Mouse (Mus musculus) T-helper 17 cell (primary cell): Measurements from ENCODE around the gene Car3.
"Not testable (repeated sequence)": the region's sequence is repeated elsewhere in the genome, so short reads cannot be mapped to it uniquely, and the experiment has no call there.

Experiments
- in situ Hi-C, 2 experiments: fragments of 300-600 bp; cut with MboI, MseI; formaldehyde crosslinking; loops; 1 replicate in 1 of 2; 2 replicates in 1 of 2; pipeline ENCODE4 v1.15.1; 2025; ENCODE audit warnings: high pct_unique_total_duplicates in 2 of 2

Car3 gene

DNA sequence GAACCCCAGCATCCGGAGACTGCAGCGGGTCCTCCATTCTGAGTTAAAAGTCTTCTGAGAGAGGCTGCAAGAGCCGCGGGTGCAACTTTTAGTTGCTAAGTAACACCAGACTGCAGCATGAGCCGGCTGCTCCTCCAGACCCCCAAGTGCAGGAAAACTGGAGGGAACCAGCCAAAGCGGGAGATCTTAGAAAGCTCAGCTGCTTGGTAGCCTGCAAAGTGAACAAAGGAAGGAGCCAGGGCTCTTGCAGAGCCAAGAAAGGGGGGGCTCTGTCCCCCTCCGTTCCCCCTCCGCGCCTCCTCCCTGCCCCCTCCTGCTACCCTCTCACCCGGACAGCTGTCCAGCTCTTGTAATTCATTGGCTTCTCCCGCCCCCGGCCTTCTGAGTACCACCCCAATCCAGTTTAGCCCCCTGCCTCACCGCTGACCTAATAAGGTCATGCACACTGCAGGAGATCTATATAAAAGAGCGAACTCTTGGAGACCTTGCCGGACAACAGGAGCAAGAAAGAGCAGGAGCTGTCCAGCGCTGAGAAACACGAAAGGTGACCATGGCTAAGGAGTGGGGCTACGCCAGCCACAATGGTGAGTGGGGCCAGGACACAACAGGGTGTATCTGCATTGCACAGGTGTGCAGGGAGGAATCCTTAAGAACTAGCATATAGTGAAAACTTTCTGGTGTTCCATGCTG is at the start of gene Car3:
Car3 (plus strand) TSS at position 491 of the 690 bp plus-strand sequence.
- in situ Hi-C loops, result loop anchor here in 1 of 2 experiments (5.0 kb wide), 1 partner anchor 329 kb away; no protein-coding TSS in a partner anchor

DNA sequence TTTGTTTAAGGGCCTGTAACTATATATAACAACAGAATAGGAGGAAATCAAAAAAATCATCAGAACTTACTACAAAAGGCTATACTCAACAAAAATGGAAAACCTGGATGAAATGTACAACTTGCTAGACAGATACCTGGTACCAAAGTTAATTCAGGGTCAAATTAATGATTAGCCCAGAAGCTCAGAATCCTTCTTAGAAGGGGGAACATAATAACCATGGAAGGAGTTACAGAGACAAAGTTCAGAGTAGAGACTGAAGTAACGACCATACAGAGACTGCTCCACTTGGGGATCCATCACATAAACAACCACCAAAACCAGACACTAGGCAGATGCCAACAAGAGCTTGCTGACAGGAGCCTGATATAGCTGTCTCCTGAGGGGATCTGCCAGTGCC is 47.9 kb upstream of the Car3 start:
- in situ Hi-C loops, result not testable (repeated sequence)

DNA sequence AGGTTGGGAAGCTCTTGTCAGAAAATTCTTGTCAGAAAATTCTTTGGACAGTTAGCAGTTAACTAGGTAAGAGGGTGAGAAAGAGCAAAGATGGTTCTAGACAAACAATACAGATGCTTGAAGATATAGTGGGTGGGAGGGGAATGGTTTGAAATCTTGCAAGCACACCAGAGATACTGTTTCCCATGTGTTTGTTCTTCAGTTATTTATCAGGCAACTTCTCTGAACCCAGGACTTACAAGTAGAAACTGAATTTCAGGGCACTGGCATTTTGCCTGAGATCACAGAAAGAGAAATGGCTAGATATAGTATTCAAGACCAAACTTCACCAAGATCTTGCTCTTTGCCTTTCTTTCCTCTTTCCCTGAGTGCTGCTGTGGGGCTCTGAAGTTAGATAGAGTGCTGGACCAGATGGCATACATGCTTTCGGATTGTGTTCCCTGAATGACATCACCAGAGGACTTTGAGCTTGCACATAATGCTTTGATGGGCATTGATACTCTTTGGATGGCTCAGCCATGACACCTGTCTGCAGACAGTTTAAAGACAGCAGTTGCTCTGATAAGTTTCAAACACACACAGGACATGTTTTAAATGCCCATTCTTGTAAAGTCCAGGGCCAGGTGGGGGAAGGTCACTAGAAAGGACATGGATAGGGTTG is 43.3 kb upstream of the Car3 start:
- in situ Hi-C loops, result no loop called here

DNA sequence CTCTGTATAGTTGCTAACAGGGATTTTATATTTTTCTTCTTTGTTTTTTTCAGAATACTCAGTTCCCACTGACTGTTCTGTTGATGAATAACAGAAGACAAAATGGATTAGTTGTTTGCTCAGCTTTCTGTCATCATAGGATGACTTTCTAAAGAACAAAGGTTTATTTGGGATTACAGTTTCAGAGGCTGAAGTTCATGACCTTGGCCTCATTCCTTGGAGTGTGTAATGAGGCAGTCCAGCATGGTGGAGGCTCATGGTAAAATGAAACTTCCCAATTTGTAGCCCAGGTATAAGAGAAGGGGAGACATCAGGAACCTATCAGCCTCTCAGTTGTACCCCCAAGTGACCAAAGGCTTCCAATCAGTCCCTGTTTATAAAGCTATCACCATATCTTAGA is 34.4 kb upstream of the Car3 start:
- in situ Hi-C loops, result no loop called here

DNA sequence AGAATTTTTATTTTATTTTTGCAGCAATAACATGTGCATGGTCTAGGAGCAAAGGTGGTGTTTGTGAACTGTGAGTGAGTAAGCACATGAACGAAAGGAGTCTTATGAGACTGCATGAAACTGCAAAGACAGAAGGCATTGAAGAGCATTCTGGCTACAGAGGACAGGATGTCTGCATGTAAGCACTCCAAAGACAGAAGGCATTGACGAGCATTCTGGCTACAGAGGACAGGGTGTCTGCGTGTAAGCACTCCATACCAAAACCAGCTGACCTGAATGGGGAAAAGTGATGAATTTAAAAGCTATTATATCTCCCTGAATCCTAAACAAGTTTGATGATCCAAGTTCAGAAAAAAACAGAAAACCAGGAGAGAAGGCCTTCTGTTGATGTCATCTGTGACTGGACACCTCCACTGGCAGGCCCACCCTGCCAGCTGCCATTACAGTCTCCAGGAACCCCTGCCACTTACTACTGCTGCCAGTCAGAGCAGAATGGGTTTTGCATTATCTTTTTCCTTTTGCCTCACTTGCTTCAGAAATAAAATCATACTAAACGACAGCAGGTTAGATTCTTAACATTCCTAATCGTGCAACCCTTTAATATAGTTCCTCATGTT is 32.0 kb upstream of the Car3 start:
- in situ Hi-C loops, result no loop called here

DNA sequence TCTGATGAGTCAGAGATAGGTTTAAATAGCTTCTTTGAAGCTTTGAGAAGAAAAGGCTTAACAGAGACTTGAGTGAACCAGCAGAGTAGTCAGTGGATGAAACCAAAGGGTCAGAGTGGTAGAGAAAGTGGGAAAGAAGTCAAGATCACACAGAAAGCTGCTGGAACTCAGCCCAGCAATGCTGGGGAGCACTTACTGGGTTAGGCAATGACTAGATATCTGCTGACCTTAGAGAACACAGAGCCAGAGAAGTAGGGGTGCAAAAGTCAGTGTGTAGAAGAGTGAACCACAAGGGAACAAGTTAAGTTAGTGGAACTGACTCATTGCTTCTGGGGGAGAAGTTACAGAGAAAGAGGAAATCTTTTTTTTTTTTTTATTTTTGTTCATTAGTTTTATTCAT is 30.5 kb upstream of the Car3 start:
- in situ Hi-C loops, result no loop called here

DNA sequence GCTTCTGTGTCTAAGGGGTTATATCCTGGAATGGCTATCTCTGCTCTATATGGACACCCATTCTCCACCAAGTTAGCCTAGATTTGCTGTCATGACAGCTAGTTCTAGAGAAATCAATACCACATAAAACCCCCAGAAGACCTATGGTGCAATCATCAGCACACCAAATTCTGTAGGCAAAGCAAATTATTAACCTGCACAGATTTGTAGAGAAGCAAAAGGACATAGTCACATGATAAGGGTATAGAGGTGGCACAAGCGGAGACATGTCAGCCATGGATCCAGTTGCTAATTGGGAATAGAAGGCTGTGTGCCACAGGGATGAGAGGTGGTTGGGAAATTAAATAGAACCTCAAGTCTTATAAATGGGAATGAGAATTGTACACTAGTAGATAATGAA is 24.4 kb upstream of the Car3 start:
- in situ Hi-C loops, result no loop called here

DNA sequence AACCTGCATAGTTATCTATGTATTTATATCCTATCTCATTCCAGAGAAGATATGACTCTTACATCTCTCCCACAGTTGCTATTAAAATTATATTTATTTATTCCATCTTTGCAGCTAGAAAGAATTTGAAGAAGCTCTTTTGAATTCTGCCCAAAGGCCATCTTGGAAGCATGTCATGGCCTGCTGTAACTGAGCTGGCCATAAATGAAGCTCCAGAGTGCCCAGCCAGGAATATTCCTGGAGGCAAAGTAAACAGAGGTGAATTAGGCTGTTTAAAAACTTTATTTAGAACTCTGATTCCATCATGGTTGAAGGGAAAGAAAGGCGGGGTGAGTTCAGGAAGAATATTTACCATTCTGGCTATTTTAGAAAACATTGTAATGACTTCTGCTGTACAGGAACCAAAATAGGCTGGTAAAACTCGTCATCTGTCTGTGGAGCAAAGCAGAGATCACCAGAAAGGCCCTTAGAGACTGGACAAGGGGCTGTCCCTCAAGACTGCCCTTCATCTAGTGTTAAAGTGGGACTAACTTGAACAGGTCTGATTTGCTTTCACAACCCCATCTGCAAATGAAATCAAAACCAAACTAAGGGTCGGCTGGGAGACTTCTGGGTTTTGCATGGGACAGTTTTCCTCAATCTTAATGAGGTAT is 23.7 kb upstream of the Car3 start:
- in situ Hi-C loops, result no loop called here

DNA sequence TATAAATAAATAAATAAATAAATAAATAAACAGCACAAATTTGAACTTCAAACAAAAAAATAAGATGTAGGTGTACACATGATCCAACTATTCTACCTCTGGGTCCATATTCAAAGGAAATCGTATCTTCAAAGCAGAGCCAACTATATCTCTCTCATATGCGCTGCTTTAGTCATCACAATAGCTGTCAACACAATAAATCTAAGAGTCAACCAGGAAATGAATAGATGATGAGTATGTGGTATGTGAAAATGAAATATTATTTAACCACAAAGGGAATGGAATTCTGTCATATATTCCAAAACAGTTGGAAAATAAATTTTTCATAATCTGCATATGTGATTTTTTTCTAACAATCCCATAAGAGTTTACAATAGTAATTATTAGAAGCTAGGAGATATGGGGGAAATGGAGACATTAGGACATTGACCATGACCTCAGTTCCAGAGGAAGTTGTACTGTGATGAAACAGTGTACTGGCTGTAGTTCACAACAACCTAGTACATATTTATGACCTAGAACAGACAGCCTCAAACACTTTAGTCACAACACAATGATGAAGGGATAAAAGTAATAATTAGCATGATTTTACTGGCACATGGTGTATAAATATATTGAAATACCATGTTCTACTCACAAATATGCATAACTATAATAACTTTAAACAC is 14.6 kb upstream of the Car3 start:
- in situ Hi-C loops, result no loop called here

DNA sequence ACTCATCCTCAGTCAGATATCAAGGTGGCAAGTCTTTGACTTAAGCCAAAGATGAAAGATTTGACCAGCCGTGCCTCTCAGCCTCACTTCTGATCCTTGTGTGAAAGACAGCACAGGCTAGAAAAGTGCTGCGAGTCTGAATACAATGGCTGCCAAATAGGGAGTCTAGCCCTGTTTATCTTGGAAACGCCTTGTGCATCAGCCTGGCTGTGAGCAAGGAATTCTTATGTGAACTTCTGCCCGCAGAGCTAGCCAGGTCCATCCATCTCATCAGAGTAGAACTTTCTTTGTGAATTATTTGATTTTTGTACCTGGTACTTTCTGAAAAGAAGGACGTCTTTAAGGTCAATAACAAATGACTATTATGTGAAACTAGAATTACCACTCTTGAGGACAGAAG is 9.3 kb upstream of the Car3 start:
- in situ Hi-C loops, result no loop called here

DNA sequence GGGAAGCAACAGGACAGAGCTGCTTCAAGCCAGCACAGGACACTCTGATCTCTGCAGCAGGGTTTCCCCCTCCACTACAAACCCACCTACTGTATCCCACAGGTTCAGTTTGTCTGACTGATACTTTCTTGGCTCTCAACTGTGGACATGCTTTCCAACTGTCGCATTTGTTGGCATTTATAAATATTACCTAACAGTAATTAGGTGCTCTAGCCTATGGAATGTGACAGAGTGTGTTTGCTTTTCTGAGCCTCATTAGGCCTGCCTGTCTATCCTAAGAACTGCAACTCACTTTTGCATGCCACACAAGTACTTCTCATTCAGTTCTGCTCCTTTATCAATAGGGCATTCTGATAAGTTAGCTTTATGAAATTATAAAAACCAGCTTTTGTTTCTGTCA is 8.9 kb upstream of the Car3 start:
- in situ Hi-C loops, result no loop called here

DNA sequence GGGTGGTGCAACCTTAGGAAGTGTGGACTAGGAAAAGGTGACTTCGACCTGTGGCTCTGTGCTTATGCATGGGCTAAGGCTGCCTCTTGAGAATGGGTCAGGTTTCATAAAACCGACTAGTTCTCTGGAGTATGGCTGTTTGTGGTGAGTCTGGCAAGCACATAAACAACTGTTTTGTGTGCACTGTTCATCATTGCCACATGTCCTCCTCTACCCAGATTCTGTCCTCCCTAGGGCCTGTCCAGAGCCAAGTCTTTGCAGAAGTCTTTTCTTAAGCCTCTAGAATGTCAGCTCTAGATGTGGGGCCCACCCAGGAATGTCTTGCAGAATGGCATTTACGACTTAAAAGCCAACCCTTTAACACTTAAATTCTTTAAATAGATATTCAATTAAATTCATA is 5.4 kb upstream of the Car3 start:
- in situ Hi-C loops, result no loop called here

DNA sequence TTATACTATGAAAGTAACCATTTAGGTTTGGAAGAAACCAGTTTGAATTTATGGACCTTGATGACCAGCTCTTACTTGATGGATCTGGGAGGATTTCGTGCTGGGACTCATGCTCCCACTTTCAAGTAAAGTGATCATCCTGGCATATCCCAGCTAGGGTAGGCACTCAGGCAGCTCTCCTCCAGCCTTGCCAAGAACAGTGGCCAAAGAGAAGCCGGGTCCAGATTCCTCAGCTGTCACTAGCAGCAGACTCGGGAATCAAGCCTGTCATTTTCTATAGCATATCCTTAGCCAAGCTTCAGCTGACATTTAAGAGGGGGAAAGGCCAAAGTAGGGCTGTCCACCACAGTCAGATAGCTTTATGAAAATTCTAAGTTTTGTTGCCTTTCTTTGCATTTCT is 3.0 kb upstream of the Car3 start:
- in situ Hi-C loops, result loop anchor here in 1 of 2 experiments (5.0 kb wide), 1 partner anchor 332 kb away; no protein-coding TSS in a partner anchor

DNA sequence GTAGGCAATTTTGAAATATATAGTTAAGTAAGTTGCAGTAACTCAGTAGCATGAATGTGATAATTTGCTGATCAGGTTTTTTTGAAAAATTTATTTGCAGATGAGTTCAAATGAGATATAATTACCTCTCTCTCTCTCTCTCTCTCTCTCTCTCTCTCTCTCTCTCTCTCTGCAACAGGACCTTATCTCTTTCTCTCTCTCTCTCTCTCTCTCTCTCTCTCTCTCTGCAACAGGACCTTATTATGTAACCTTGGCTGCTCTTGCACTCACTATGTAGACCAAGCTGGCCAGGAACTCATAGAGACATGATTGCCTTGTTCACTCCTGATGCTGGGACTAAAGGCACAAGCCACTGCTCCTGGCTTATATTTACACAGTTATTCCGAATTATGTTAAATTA is 2.1 kb upstream of the Car3 start:
- in situ Hi-C loops, result loop anchor here in 1 of 2 experiments (5.0 kb wide), 1 partner anchor 331 kb away; no protein-coding TSS in a partner anchor

DNA sequence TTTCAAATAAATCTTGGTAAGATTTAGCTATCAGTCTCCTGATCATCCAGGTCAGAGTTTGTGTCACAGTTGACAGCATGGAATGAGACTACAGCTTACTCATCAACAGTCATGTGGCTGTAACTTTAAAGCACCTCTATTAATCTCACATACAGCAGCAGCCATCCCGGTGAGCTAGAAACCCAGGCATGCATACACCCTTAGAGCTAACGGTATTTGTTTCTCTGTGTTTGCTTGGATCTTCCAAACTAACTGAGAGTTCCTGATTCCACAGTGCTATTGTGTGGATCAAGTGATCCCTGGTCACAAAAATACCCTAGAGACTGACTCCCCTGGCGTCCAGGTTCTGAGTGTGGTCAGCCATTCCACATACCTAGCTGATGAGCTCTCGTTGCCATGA is 1.5 kb upstream of the Car3 start:
- in situ Hi-C loops, result loop anchor here in 1 of 2 experiments (5.0 kb wide), 1 partner anchor 331 kb away; no protein-coding TSS in a partner anchor

DNA sequence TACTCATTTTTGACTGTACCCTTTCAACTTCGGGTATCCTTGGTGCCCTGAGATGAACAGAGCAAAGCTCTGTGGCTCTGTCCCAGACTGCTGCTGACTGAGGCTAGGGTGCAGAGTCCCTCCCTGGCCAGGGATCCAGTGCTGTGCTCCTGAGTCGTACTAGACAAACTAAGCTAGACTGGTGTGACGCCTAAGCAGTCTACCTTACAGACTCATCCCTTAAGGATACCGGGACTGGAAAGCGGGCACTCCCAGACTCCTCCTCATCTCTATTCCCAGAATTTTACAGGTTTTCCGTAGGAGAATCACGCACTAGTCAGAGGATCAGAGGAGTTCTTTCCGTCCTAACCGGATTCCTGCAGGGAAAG is 674 bp upstream of the Car3 start:
- in situ Hi-C loops, result loop anchor here in 1 of 2 experiments (5.0 kb wide), 1 partner anchor 330 kb away; no protein-coding TSS in a partner anchor

DNA sequence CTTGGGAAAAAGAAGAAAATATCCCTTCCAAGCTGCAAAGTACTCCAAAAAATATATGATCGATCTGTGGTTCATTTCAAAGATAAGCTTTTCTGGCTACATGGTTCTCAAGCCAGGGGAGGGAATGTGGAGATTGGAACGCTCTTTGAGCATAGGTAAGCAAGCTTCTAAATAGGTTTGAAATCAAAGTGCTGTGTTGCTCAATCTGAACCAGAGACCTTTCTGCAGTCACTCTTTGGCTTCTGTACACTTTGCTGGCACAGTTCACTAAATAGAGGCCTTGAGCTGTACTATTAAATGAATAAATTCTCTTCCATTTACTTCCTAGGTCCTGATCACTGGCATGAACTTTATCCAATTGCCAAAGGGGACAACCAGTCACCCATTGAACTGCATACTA is 610 bp downstream of the Car3 start:
- in situ Hi-C loops, result loop anchor here in 1 of 2 experiments (5.0 kb wide), 1 partner anchor 328 kb away; no protein-coding TSS in a partner anchor

DNA sequence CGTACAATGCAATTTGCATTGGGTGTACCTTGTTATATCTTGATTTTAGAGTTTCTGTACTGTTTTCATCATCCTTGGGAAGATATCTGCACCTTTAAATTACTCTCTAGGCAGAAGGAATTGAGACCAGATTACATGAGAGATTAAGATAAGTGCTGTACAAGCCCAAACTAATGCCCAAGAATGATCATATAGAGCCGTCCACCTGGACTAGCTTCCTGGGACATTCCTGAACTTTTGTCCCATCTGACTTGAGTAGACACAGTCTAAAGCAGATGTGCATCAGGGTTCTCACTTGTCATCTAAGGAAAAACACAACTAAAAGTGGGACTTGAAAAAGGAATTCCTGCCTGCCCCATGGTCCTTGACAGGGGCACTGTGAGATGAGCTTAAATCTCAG is 2.6 kb downstream of the Car3 start:
- in situ Hi-C loops, result no loop called here

DNA sequence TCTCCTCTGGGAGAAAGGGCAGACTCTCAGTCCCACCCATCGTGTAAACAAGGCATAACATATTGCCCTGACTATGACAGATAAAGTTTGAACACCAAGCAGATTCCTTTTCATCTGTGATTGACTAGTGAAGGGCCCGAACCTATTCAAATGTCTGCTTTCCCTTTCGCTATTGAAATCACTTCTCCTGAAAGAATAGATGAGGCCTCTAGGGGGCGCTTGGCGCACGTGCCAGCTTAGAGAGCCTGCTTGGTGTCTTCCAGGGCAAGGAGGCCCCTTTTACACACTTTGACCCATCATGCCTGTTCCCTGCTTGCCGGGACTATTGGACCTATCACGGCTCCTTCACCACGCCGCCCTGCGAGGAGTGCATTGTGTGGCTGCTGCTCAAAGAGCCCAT is 6.5 kb downstream of the Car3 start:
- in situ Hi-C loops, result loop anchor here in 1 of 2 experiments (10.0 kb wide), 2 partner anchors 205 to 1325 kb away; no protein-coding TSS in a partner anchor

DNA sequence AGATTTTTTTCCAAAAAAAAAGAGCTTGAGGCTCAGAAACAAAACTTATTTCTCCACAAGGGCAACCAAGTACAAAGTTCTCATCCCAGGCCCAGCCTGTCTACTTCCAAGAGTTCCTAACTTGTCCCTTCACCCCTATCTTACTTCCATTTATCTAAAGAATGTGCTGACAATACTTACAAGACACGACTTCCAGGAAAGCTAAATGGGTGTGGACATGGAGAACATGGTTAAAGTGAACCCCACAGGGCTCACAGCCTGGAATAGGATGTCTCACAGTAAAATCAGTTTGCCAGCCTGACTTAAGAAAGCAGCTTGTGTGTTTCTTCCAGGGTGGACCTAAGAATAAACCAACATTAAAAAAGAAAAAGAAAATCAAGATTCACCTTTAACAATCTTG is 7.2 kb downstream of the Car3 start:
- in situ Hi-C loops, result loop anchor here in 1 of 2 experiments (10.0 kb wide), 2 partner anchors 204 to 1324 kb away; no protein-coding TSS in a partner anchor

DNA sequence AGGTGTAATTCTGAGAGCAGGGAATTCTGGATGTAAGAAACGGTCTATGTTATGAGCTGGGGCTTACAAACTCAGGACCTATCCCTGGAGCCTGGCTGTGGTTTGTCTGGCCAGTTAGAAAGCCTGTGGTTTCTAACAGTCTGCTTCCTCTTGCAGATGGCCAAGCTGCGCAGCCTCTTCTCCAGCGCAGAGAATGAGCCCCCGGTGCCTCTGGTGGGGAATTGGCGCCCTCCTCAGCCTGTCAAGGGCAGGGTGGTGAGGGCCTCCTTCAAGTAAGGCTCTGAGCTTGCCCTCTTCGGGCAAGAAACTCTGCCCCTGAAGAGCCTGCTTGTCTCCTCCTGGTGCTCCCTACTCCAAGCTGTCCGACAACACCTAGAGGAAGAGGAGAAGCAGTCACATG is 8.1 kb downstream of the Car3 start:
- in situ Hi-C loops, result loop anchor here in 1 of 2 experiments (10.0 kb wide), 2 partner anchors 203 to 1323 kb away; no protein-coding TSS in a partner anchor
